Mouse (Mus musculus) MEL (cell line): ENCODE measurements around the gene Riox2. TPM values are rescaled to one million over a fixed set of nuclear protein-coding genes. Genes with fewer than 3 reads are reported as not detected.

ENCODE experiments used
- DNase-seq: peaks from one replicate; pipeline ENCODE4 v3.0.0; 2011; ENCODE audit warnings: low read depth, low spot score
- H3K27ac ChIP-seq: 2 replicates; pipeline ENCODE4 v1.5.1; 2012; ENCODE audit warnings: low read depth, mild to moderate bottlenecking, control low read depth, low read length, moderate library complexity; ENCODE audit not compliant: control insufficient read depth
- H3K27me3 ChIP-seq, 2 experiments: fragments of 150-350 bp in 1 of 2; sonication (generic) in 1 of 2; 2 replicates each; pipeline ENCODE4 v1.6.1; 2012; ENCODE audit warnings: low read length in 2 of 2, mild to moderate bottlenecking in 2 of 2, improper control_type of control experiment in 1 of 2, moderate library complexity in 1 of 2; ENCODE audit not compliant: insufficient read depth in 2 of 2, control insufficient read depth in 1 of 2
- H3K36me3 ChIP-seq, 2 experiments: 2 replicates each; pipeline ENCODE4 v1.6.1; 2012 to 2014; ENCODE audit warnings: low read length in 2 of 2, improper control_type of control experiment in 1 of 2, inconsistent platforms in 1 of 2, mild to moderate bottlenecking in 1 of 2; ENCODE audit not compliant: insufficient read depth in 2 of 2, control insufficient read depth in 1 of 2
- H3K4me1 ChIP-seq, 2 experiments: fragments of 150-350 bp in 1 of 2; sonication (generic) in 1 of 2; 2 replicates each; pipeline ENCODE4 v1.6.1; 2012; ENCODE audit warnings: low read length in 2 of 2, improper control_type of control experiment in 1 of 2, mild to moderate bottlenecking in 1 of 2; ENCODE audit not compliant: insufficient read depth in 2 of 2, control insufficient read depth in 1 of 2
- H3K4me3 ChIP-seq, 2 experiments: fragments of 150-350 bp in 1 of 2; sonication (generic) in 1 of 2; 2 replicates each; pipeline ENCODE4 v1.5.1; 2012; ENCODE audit warnings: low read depth in 2 of 2, low read length in 2 of 2, mild to moderate bottlenecking in 2 of 2, moderate library complexity in 2 of 2, control low read depth in 1 of 2, improper control_type of control experiment in 1 of 2; ENCODE audit not compliant: control insufficient read depth in 1 of 2, insufficient read depth in 1 of 2
- H3K79me2 ChIP-seq: 2 replicates; pipeline ENCODE4 v1.6.1; 2012; ENCODE audit warnings: mild to moderate bottlenecking, low read length, moderate library complexity; ENCODE audit not compliant: control insufficient read depth, poor library complexity, insufficient read depth
- H3K9ac ChIP-seq: 2 replicates; pipeline ENCODE4 v1.6.1; 2012; ENCODE audit warnings: low read depth, mild to moderate bottlenecking, control low read depth, low read length, moderate library complexity; ENCODE audit not compliant: control insufficient read depth, poor library complexity, severe bottlenecking
- H3K9me3 ChIP-seq: fragments of 150-350 bp; sonication (generic); replicated peaks from 2 replicates; pipeline ENCODE4 v1.6.1; 2012; ENCODE audit warnings: mild to moderate bottlenecking, low read length, improper control_type of control experiment, moderate library complexity; ENCODE audit not compliant: insufficient read depth
- BHLHE40 ChIP-seq: IDR thresholded peaks from 2 replicates; pipeline ENCODE4 v1.6.1; 2012; ENCODE audit warnings: low read depth, mild to moderate bottlenecking, inconsistent platforms, low read length, improper control_type of control experiment, borderline replicate concordance
- E2F4 ChIP-seq: IDR thresholded peaks from 2 replicates; pipeline ENCODE4 v1.6.1; 2011; ENCODE audit warnings: low read depth, low read length, improper control_type of control experiment, borderline replicate concordance
- EP300 ChIP-seq, 2 experiments: IDR thresholded peaks; 2 replicates each; pipeline ENCODE4 v1.6.1; 2011; ENCODE audit warnings: improper control_type of control experiment in 2 of 2, low read length in 2 of 2, low read depth in 1 of 2, mild to moderate bottlenecking in 1 of 2
- ETS1 ChIP-seq: IDR thresholded peaks from 2 replicates; pipeline ENCODE4 v1.6.1; 2012; ENCODE audit warnings: low read depth, mild to moderate bottlenecking, inconsistent platforms, low read length, improper control_type of control experiment, moderate library complexity
- GABPA ChIP-seq: IDR thresholded peaks from 2 replicates; pipeline ENCODE4 v1.6.1; 2012; ENCODE audit warnings: low read depth, mild to moderate bottlenecking, inconsistent platforms, low read length, improper control_type of control experiment, moderate library complexity
- GATA1 ChIP-seq: IDR thresholded peaks from 2 replicates; pipeline ENCODE4 v1.6.1; 2011; ENCODE audit warnings: low read depth, low read length, improper control_type of control experiment
- HCFC1 ChIP-seq: IDR thresholded peaks from 2 replicates; pipeline ENCODE4 v1.6.1; 2012; ENCODE audit warnings: low read depth, mild to moderate bottlenecking, inconsistent platforms, low read length, improper control_type of control experiment, moderate library complexity
- JUND ChIP-seq: IDR thresholded peaks from 2 replicates; pipeline ENCODE4 v1.6.1; 2011; ENCODE audit warnings: low read depth, mild to moderate bottlenecking, improper control_type of control experiment, low read length
- MAZ ChIP-seq: IDR thresholded peaks from 2 replicates; pipeline ENCODE4 v1.6.1; 2012; ENCODE audit warnings: low read depth, mild to moderate bottlenecking, inconsistent platforms, low read length, improper control_type of control experiment
- MEF2A ChIP-seq: IDR thresholded peaks from 2 replicates; pipeline ENCODE4 v1.6.1; 2014; ENCODE audit warnings: low read depth, mild to moderate bottlenecking, inconsistent platforms, low read length, improper control_type of control experiment; ENCODE audit not compliant: poor library complexity, insufficient replicate concordance, severe bottlenecking; ENCODE audit errors: extremely low read depth
- MXI1 ChIP-seq: IDR thresholded peaks from 2 replicates; pipeline ENCODE4 v1.6.1; 2011; ENCODE audit warnings: mild to moderate bottlenecking, low read depth, low read length, improper control_type of control experiment
- NELFE ChIP-seq: IDR thresholded peaks from 2 replicates; pipeline ENCODE4 v1.6.1; 2011; ENCODE audit warnings: low read depth, low read length, improper control_type of control experiment
- NRF1 ChIP-seq: IDR thresholded peaks from 2 replicates; pipeline ENCODE4 v1.6.1; 2014; ENCODE audit warnings: low read depth, mild to moderate bottlenecking, inconsistent platforms, low read length, improper control_type of control experiment, moderate library complexity; ENCODE audit not compliant: poor library complexity, insufficient read depth, severe bottlenecking
- POLR2A ChIP-seq, 2 experiments: IDR thresholded peaks; 2 replicates each; pipeline ENCODE4 v1.6.1; 2011 to 2012; ENCODE audit warnings: low read length in 2 of 2, mild to moderate bottlenecking in 2 of 2, control low read depth in 1 of 2, improper control_type of control experiment in 1 of 2, low read depth in 1 of 2, moderate library complexity in 1 of 2; ENCODE audit not compliant: control insufficient read depth in 1 of 2, insufficient read depth in 1 of 2, poor library complexity in 1 of 2
- POLR2AphosphoS2 ChIP-seq: IDR thresholded peaks from 2 replicates; pipeline ENCODE4 v1.6.1; 2011; ENCODE audit warnings: low read length, improper control_type of control experiment
- RAD21 ChIP-seq: IDR thresholded peaks from 2 replicates; pipeline ENCODE4 v1.6.1; 2011; ENCODE audit warnings: mild to moderate bottlenecking, low read depth, low read length, improper control_type of control experiment
- RCOR1 ChIP-seq: IDR thresholded peaks from 2 replicates; pipeline ENCODE4 v1.6.1; 2012; ENCODE audit warnings: low read depth, mild to moderate bottlenecking, inconsistent platforms, low read length, improper control_type of control experiment
- SMC3 ChIP-seq: IDR thresholded peaks from 2 replicates; pipeline ENCODE4 v1.6.1; 2011; ENCODE audit warnings: low read depth, low read length, improper control_type of control experiment
- TAL1 ChIP-seq: IDR thresholded peaks from 2 replicates; pipeline ENCODE4 v1.6.1; 2012; ENCODE audit warnings: mild to moderate bottlenecking, inconsistent platforms, low read length, moderate library complexity, mixed read lengths
- TBP ChIP-seq: IDR thresholded peaks from 2 replicates; pipeline ENCODE4 v1.8.0; 2011; ENCODE audit warnings: low read depth, low read length, improper control_type of control experiment
- UBTF ChIP-seq: IDR thresholded peaks from 2 replicates; pipeline ENCODE4 v1.6.1; 2012; ENCODE audit warnings: low read depth, mild to moderate bottlenecking, inconsistent platforms, low read length, improper control_type of control experiment, moderate library complexity, borderline replicate concordance; ENCODE audit not compliant: insufficient read depth
- ZC3H11A ChIP-seq: IDR thresholded peaks from 2 replicates; pipeline ENCODE4 v1.6.1; 2012; ENCODE audit warnings: low read depth, mild to moderate bottlenecking, inconsistent platforms, low read length, improper control_type of control experiment
- ZMIZ1 ChIP-seq: IDR thresholded peaks from 2 replicates; pipeline ENCODE4 v1.6.1; 2012; ENCODE audit warnings: low read depth, mild to moderate bottlenecking, inconsistent platforms, low read length, improper control_type of control experiment, moderate library complexity
- polyA plus RNA-seq, 2 experiments: library from polyadenylated mRNA; stranded (reverse) in 1 of 2; unstranded in 1 of 2; fragments of >175 nt in 1 of 2; fragments of >200 nt in 1 of 2; gene quantifications; 2 replicates each; pipeline versions ENCODE4 v1.2.1 to v1.2.4; 2012; ENCODE audit warnings: low replicate concordance in 2 of 2, low read depth in 1 of 2; ENCODE audit not compliant: insufficient read length in 2 of 2, insufficient read depth in 1 of 2, missing spikeins in 1 of 2
- total RNA-seq: library from RNA; depleted of rRNA; stranded (reverse); fragments of 300-350 nt; gene quantifications from 2 replicates; pipeline ENCODE4 v1.2.3, GENCODE M21; 2012

Riox2 gene
- total and polyA plus RNA-seq, 3 experiments = 23.4 to 25.8 TPM; not detected in 1

- no peak for DNase-seq
- Histone ChIP-seq H3K9ac (no peak overlapping the region), H3K36me3 (no peaks in the 10 kb centered on the region), H3K79me2 (no peaks in the 10 kb centered on the region), H3K4me1 (no peaks in the 10 kb centered on the region), H3K9me3 (no peaks in the 10 kb centered on the region), H3K27me3 (no peaks in the 10 kb centered on the region), H3K27ac (no peak overlapping the region)
- no peak for TF ChIP-seq NRF1
- TF ChIP-seq RCOR1 = no peak
- TF ChIP-seq MEF2A = no peak
- no peak for TF ChIP-seq POLR2AphosphoS2
- TF ChIP-seq UBTF = no peak
- no peak for TF ChIP-seq TAL1
- TF ChIP-seq ZMIZ1 = no peak
- no peak for TF ChIP-seq MAZ
- TF ChIP-seq ZC3H11A = no peak
- no peak for TF ChIP-seq MXI1
- TF ChIP-seq ETS1 = no peak
- TF ChIP-seq, all 39 proteins: peak for 0
- H3K4me3 ChIP-seq = no peak overlapping the region
These were observed 26.6 kb upstream of the Riox2 start for GRCm38 (mm10) chr16:59444880-59445559.

GRCm38 (mm10) chr16:59448181-59448580, 23.4 kb upstream of the Riox2 start:
- no peaks in the 10 kb centered on the region for H3K36me3 ChIP-seq
- no peak overlapping the region for H3K9ac ChIP-seq
- no peaks in the 10 kb centered on the region for H3K9me3 ChIP-seq
- no peaks in the 10 kb centered on the region for H3K27me3 ChIP-seq
- no peak overlapping the region for H3K4me3 ChIP-seq
- TF ChIP-seq EP300 (IDR thresholded peaks at IDR 0.05; ENCODE audit: low read depth in 1 of 2, low read length in 2 of 2) (no peak), POLR2A (IDR thresholded peaks at IDR 0.05; ENCODE audit: control insufficient read depth in 1 of 2, insufficient read depth in 1 of 2, low read depth in 1 of 2, low read length in 2 of 2, poor library complexity in 1 of 2) (no peak)
- DNase-seq = no peak
- no peak overlapping the region for H3K27ac ChIP-seq
- H3K4me1 ChIP-seq = no peaks in the 10 kb centered on the region
- no peaks in the 10 kb centered on the region for H3K79me2 ChIP-seq

DNA sequence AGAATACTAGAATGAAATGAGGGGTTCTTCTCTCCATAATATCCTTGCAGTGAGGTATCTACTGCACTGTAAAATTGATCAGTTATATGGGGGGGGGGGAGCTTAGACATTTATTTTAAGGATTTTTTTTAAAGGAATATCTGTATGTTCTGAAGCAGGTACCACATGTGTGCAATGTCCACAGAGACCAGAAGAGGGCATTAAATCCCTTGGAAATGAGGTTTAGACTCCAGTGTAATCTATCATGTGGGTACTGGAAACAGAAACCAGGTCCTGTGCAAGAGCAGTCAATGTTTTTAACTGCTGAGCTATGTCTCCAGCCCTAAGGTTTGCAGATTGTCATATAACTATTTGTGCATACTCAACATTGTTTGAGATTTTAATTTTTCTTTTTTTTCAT, 22.5 kb upstream of the Riox2 start:
- Histone ChIP-seq H3K4me3 (no peak overlapping the region), H3K9me3 (no peaks in the 10 kb centered on the region), H3K27me3 (no peaks in the 10 kb centered on the region), H3K27ac (no peak overlapping the region), H3K79me2 (no peaks in the 10 kb centered on the region), H3K4me1 (no peaks in the 10 kb centered on the region), H3K36me3 (no peaks in the 10 kb centered on the region), H3K9ac (no peak overlapping the region)
- DNase-seq = peak; percentile 17
- TF ChIP-seq JUND = no peak
- TF ChIP-seq NELFE = no peak
- no peak for TF ChIP-seq ZMIZ1
- TF ChIP-seq ZC3H11A = no peak
- TF ChIP-seq UBTF = no peak
- TF ChIP-seq RAD21 = peak; percentile 16
- no peak for TF ChIP-seq TBP
- TF ChIP-seq HCFC1 = no peak
- TF ChIP-seq GABPA = no peak
- TF ChIP-seq E2F4 = no peak
- TF ChIP-seq ETS1 = no peak
- no peak for TF ChIP-seq BHLHE40
- TF ChIP-seq GATA1 = no peak
- peak; percentile 31; the same call in 1 of the 2 replicates for TF ChIP-seq SMC3
